Mouse (Mus musculus) kidney, adult 10 weeks (tissue): ENCODE data around the gene Zfp235. TPM values are rescaled to one million over a fixed set of nuclear protein-coding genes. Genes with fewer than 3 reads are reported as not detected.

Experiments used
- polyA plus RNA-seq: library from polyadenylated mRNA; stranded (reverse); fragments of 350-450 nt; fragmentation: Illumina TruSeq; extraction: RNeasy Lipid Tissue Mini Kit (QIAGEN cat#74804); gene quantifications from one replicate; pipeline ENCODE4 v1.2.3, GENCODE M21; 2014; ENCODE audit warnings: low read depth, low replicate concordance

The Zfp235 gene
- 4.6 TPM for polyA plus RNA-seq

GRCm38 (mm10) chr7:24133996-24134828 is at the start of gene Zfp235:
Gene Zfp235 (plus strand): TSS chr7:24134169.

GRCm38 (mm10) chr7:24112156-24112856 is 21.7 kb upstream of the Zfp235 start, which contains the start of gene Zfp112:
Gene Zfp112 (plus strand): TSS chr7:24112314.

DNA sequence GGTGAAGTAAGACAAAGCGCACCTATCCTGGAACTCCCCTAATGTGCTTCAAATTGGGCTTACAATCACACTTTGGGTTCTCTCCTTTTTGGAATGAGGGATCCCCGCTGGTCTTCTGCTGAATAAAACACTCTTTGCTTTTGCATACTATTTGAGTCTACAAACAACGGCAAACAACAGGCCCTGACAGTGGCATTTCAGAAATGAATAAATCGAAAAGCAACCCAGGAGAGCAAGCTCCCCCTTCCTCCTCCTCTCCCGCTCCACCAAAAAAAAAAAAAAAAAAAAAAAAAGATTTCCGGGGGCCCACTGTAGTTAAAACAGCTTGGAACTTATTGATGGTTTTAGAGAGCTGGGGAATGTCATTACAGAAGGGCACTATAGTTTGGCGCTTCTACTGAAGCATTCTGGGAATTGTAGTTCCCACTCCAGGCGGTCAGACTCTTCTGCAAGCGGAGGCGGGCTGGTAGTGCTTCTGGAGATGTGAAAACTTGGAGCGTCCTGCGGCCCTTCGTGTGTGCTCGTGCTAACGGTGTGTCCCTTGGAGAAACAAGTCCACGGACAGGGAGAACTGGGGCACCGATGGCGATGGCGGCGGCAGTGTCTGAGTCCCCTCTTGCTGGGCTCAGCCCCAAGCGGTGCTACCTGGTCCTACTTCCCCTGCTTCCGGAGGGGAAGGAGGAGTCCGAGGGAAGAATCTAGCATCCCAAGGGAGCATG is 40.8 kb downstream of the Zfp235 start, which contains the start of gene Zfp114:
Zfp114 (plus strand) TSS at position 443 of the 719 bp plus-strand sequence.

Other genes starting within 250 kb of the Zfp235 start
- not detected for gene Vmn1r178, start 242.2 kb upstream of the Zfp235 start, polyA plus RNA-seq
- gene Vmn1r179, start 207.2 kb upstream of the Zfp235 start, polyA plus RNA-seq, result not detected
- gene Vmn1r180, start 183.5 kb upstream of the Zfp235 start, polyA plus RNA-seq, result not detected
- gene Vmn1r181, start 159.6 kb upstream of the Zfp235 start, polyA plus RNA-seq, result not detected
- not detected for gene V1rd19, start 132.5 kb upstream of the Zfp235 start, polyA plus RNA-seq
- gene Vmn1r183, start 80.9 kb upstream of the Zfp235 start, polyA plus RNA-seq, result not detected
- 10.3 TPM for gene Zfp180, start 52.2 kb upstream of the Zfp235 start, polyA plus RNA-seq
- gene Zfp112, start 21.9 kb upstream of the Zfp235 start, polyA plus RNA-seq, result 0.89 TPM
- gene Zfp114, start 40.9 kb downstream of the Zfp235 start, polyA plus RNA-seq, result 0.93 TPM
- gene Zfp111, start 77.3 kb downstream of the Zfp235 start, polyA plus RNA-seq, result 6.2 TPM
- 2.8 TPM for gene Zfp109, start 103.4 kb downstream of the Zfp235 start, polyA plus RNA-seq
- 2.9 TPM for gene Zfp108, start 120.6 kb downstream of the Zfp235 start, polyA plus RNA-seq
- 4.8 TPM for gene Zfp93, start 136.3 kb downstream of the Zfp235 start, polyA plus RNA-seq
- gene Zfp61, start 167.1 kb downstream of the Zfp235 start, polyA plus RNA-seq, result 2.3 TPM
- gene Zfp94, start 182.5 kb downstream of the Zfp235 start, polyA plus RNA-seq, result 2.2 TPM
- gene Tescl, start 199.8 kb downstream of the Zfp235 start, polyA plus RNA-seq, result not detected
- not detected for gene Lypd5, start 215.0 kb downstream of the Zfp235 start, polyA plus RNA-seq
- gene Kcnn4, start 236.1 kb downstream of the Zfp235 start, polyA plus RNA-seq, result not detected